Mouse (Mus musculus) frontal cortex, adult 2 months (tissue): ENCODE measurements around the gene Rhbdf2. TPM values are rescaled to one million over a fixed set of nuclear protein-coding genes. Genes with fewer than 3 reads are reported as not detected.

Source experiments
- DNase-seq, 2 experiments: peaks; one replicate each; pipeline ENCODE4 v3.0.0; 2022; ENCODE audit warnings: low spot score in 1 of 2; ENCODE audit errors: extremely low spot score in 1 of 2
- polyA plus RNA-seq: library from polyadenylated mRNA; depleted of rRNA; stranded (reverse); fragments of >200 nt; gene quantifications from 2 replicates; pipeline ENCODE4 v1.2.3, GENCODE M21; 2012; rRNA removed

The Rhbdf2 gene
- polyA plus RNA-seq, 1 experiment = 2.0 TPM

DNA sequence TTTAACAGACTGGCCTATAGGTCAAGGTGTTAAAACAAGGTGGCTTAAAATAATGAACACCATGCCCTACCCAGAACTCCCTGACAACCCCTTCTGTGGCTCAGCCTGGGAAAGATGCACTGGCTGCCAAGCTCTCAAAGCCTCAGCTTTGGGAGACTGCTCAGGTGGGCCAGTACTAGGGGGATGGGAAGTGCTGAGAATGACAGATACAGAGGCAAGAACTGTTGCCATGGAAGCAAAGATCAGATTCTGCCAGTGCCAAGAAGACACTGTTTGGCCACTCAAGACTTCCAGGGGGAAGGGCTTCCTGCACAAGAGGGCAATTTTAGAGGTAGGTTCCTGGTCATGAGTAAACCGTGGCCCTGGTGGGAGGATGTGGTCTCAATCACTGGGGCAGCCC is 71.2 kb downstream of the Rhbdf2 start:
- no peak for DNase-seq

GRCm38 (mm10) chr11:116554171-116554878 is 72.5 kb downstream of the Rhbdf2 start:
- peak in 1 of 2 experiments; percentile 63 for DNase-seq

DNA sequence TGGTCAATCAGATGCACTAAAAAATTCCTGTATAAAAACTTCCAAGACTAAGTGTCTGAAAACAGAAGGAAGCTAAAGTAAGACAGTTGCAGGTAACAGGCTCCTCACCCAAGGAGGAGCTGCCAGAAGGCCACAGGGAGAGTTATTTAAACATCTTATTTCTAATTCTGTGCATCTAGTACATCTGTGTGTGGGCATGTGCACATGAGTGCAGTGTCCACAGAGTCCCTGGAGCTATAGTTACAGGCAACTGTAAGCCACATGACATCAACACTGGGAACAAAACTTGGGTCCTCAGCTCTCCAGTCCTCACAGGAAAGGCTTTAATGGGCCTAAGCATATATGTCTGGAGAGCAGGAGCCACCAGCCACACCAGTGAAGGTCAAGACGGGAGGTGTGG is 74.6 kb downstream of the Rhbdf2 start:
- no peak for DNase-seq

GRCm38 (mm10) chr11:116550748-116551147 is 76.1 kb downstream of the Rhbdf2 start:
- no peak for DNase-seq

DNA sequence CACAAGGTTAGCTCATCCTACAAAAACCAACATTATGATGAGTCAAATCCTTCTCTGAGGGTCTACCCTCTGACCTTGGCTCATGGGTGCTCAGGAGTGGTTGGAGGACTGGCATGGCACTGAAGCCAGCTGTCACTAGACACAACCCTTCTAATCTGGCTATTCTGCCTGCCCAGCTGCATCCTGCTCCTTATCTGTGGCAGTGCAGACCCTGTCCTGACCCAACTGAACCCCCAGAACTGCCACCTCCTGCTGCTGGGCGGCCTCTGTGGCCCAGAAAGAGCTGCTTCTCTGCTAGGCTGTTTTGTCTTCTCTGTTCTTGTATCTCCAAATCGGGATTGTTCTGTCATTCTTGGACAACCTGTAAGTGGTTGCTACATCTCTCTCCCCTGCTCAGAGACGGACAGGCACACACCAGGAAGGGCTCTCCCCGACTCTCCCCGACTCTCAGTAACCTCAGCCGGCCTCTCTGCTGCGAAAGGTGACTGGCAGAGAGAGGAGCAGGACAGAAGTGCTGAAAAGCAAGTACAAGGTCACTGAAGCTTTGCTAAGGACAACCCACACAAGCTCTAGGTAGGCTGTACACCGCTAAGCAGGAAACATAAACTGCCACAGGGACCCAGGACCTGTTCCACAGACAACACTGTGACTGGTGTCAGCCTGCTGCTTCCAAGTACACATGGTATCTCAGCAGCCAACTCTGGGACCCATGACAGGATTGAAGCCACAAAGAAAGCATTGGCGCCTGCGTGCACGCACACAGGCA is 77.4 kb downstream of the Rhbdf2 start:
- no peak for DNase-seq

- no peak for DNase-seq
These were observed 78.0 kb downstream of the Rhbdf2 start for GRCm38 (mm10) chr11:116548780-116549179.

Other genes starting within 250 kb of the Rhbdf2 start
- gene Rnf157, start 214.0 kb downstream of the Rhbdf2 start, polyA plus RNA-seq = 180 and 191 TPM in 2 replicates
- 58.7 TPM in 2 replicates for gene Ubald2, start 192.9 kb downstream of the Rhbdf2 start, polyA plus RNA-seq
- gene Qrich2, start 160.8 kb downstream of the Rhbdf2 start, polyA plus RNA-seq = 0.04 TPM in 1 of 2 replicates, not detected in the other
- 114 and 119 TPM in 2 replicates for gene Prpsap1, start 132.8 kb downstream of the Rhbdf2 start, polyA plus RNA-seq
- gene Sphk1, start 96.1 kb downstream of the Rhbdf2 start, polyA plus RNA-seq = 13.7 and 17.6 TPM in 2 replicates
- 77.1 and 86.0 TPM in 2 replicates for gene Ube2o, start 45.6 kb downstream of the Rhbdf2 start, polyA plus RNA-seq
- gene Aanat, start 40.6 kb downstream of the Rhbdf2 start, polyA plus RNA-seq = 2.1 and 2.8 TPM in 2 replicates
- gene Prcd, start 26.5 kb upstream of the Rhbdf2 start, polyA plus RNA-seq = 5.7 and 6.4 TPM in 2 replicates
- gene Cygb, start 27.3 kb upstream of the Rhbdf2 start, polyA plus RNA-seq = 55.3 and 57.6 TPM in 2 replicates
- not detected in 2 replicates for gene St6galnac1, start 148.5 kb upstream of the Rhbdf2 start, polyA plus RNA-seq
- gene Mxra7, start 201.0 kb upstream of the Rhbdf2 start, polyA plus RNA-seq = 13.1 and 16.8 TPM in 2 replicates
- 36.6 and 39.8 TPM in 2 replicates for gene Mettl23, start 216.3 kb upstream of the Rhbdf2 start, polyA plus RNA-seq
- gene Jmjd6, start 216.4 kb upstream of the Rhbdf2 start, polyA plus RNA-seq = 24.4 and 25.0 TPM in 2 replicates
- gene Mfsd11, start 225.4 kb upstream of the Rhbdf2 start, polyA plus RNA-seq = 37.9 and 41.2 TPM in 2 replicates
- gene Srsf2, start 226.1 kb upstream of the Rhbdf2 start, polyA plus RNA-seq = 324 and 333 TPM in 2 replicates